Mouse (Mus musculus) spleen, adult 2 months (tissue): ENCODE measurements at regions not wholly inside any gene's neighbourhood (a gene's known extent, or its start where the extent isn't known, plus 50 kb on each side); places are given as distances from the start of the nearest gene placed in this dataset.

Experiments used
- DNase-seq, 2 experiments: peaks; one replicate each; pipeline versions ENCODE4 v3.0.0 to v3.0.0-alpha.2; 2012 to 2021; ENCODE audit warnings: low spot score in 2 of 2, low read depth in 1 of 2
- H3K27ac ChIP-seq: fragments of 200-500 bp; 2 replicates; pipeline ENCODE4 v1.5.1; 2012; ENCODE audit warnings: low read length, inconsistent platforms; ENCODE audit not compliant: insufficient read depth
- H3K27me3 ChIP-seq: fragments of 200-500 bp; 2 replicates; pipeline ENCODE4 v1.6.1; 2012; ENCODE audit warnings: mild to moderate bottlenecking, moderate library complexity, low read length, inconsistent platforms; ENCODE audit not compliant: control insufficient read depth, insufficient read depth
- H3K36me3 ChIP-seq: fragments of 200-500 bp; 2 replicates; pipeline ENCODE4 v1.6.1; 2012; ENCODE audit warnings: mild to moderate bottlenecking, low read length, inconsistent platforms; ENCODE audit not compliant: control insufficient read depth, insufficient read depth
- H3K4me1 ChIP-seq: fragments of 200-500 bp; 2 replicates; pipeline ENCODE4 v1.6.1; 2011; ENCODE audit warnings: inconsistent platforms; ENCODE audit not compliant: control insufficient read depth, insufficient read depth, insufficient read length
- H3K4me3 ChIP-seq: fragments of 200-500 bp; 2 replicates; pipeline ENCODE4 v1.5.1; 2011; ENCODE audit warnings: mild to moderate bottlenecking, inconsistent platforms; ENCODE audit not compliant: insufficient read depth, insufficient read length; ENCODE audit errors: extremely low read depth
- CTCF ChIP-seq: fragments of 200-500 bp; IDR thresholded peaks from 2 replicates; pipeline ENCODE4 v1.5.1; 2011; ENCODE audit warnings: mild to moderate bottlenecking, inconsistent platforms; ENCODE audit not compliant: insufficient read depth, insufficient read length, insufficient replicate concordance; ENCODE audit errors: extremely low read depth
- POLR2A ChIP-seq: fragments of 200-500 bp; IDR thresholded peaks from 2 replicates; pipeline ENCODE4 v1.6.1; 2011; ENCODE audit warnings: low read depth, low read length, inconsistent platforms
- WGBS: fragments of 180-500 bp; shearing (Covaris S2); methylation state at CpG from one replicate; pipeline ENCODE4 v1.1.7; 2018; 5-methylcytosine and 5-hydroxymethylcytosine counted together

DNA sequence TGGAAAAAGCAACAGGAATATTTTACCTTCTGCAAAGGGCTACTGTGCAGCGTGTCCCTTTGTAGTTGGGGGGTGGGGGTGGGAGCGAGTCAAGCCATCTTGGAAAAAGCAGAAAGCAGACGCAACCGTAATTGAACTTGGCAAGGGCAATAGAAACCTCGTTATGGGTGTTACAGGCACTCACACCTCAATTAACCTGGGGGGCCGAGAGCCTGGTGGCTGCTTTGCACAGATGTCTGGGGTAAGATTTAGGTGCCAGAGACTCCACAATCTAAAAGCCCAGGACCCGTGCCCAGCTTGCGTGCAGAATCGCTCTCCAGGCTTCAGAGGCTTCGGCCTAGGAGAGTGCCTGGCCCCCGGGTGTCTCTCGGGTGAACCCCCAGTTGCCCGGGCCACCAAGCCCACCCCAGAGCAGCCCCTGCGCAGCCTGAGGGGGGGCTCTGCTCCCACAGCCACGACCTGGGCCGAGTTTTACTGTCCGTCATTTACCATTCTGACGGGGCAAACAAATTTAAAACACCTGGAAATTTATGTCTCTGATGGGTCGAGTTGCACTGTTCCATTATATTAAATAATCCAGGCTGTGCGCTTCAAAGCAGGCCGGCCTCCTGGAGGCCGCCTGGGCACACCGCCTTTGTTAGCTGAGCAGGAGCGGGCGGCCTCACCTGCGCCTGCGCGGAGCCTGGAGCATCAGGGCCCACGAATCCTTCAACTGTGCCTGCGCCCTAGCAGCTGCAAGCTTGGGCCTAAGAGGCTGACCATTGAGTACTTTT is 212.4 kb downstream of the Srbd1 start:
- WGBS = 92% methylated on average over 30 of the region's 30 CpGs
- DNase-seq = no peak
- H3K27ac ChIP-seq = no peak overlapping the region
- no peaks in the 10 kb centered on the region for H3K36me3 ChIP-seq
- TF ChIP-seq CTCF (no peak), POLR2A (no peak)
- H3K27me3 ChIP-seq = no peaks in the 10 kb centered on the region
- H3K4me3 ChIP-seq = no peak overlapping the region
- H3K4me1 ChIP-seq = no peaks in the 10 kb centered on the region

DNA sequence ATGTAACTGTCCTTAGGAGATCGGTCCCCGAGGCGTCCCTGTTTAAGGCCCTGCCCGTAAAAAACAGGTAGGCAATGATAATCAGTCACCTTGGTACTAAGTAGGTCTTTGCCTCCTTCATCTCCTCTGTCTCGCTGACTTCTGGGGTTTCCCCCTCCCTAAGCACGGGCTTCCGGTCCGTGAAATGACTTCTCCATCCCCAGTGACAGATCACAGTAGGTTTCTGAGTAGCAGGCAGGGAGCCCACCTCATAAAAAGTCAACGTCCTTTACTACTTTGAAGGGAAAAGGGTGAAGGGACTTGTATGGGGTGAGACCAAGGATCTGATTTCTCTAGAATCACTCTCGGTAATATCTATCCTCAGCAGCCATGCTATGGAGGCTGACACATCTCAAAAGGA is 213.0 kb downstream of the Srbd1 start:
- Histone ChIP-seq H3K27ac (no peak overlapping the region), H3K4me3 (no peak overlapping the region), H3K4me1 (no peaks in the 10 kb centered on the region), H3K36me3 (no peaks in the 10 kb centered on the region), H3K27me3 (no peaks in the 10 kb centered on the region)
- DNase-seq = no peak
- WGBS = 78% methylated on average over 10 of the region's 10 CpGs
- TF ChIP-seq CTCF = no peak
- no peak for TF ChIP-seq POLR2A

DNA sequence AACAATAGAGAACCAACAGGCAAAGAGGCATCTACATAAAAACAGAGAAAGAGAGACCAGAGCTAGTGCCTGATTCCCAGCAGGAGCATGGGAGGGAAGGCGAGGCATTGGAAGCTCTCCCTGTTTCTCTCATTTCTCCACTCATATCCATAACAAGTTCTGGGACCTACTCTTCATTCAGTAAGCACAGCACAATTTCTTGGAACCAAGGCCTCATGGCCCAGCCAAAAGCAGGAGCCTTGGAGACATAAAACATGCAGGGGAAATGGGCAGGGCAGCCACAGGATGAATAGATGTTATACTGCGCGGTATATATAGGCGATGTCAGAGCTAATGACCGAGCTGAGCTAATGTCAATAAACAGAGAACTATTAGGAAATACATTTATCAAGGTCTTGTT is 214.2 kb downstream of the Srbd1 start:
- 90% methylated on average over 5 of the region's 5 CpGs for WGBS
- Histone ChIP-seq H3K4me3 (no peak overlapping the region), H3K27me3 (no peaks in the 10 kb centered on the region), H3K27ac (no peak overlapping the region), H3K4me1 (no peaks in the 10 kb centered on the region), H3K36me3 (no peaks in the 10 kb centered on the region)
- no peak for TF ChIP-seq POLR2A
- no peak for TF ChIP-seq CTCF
- no peak for DNase-seq

DNA sequence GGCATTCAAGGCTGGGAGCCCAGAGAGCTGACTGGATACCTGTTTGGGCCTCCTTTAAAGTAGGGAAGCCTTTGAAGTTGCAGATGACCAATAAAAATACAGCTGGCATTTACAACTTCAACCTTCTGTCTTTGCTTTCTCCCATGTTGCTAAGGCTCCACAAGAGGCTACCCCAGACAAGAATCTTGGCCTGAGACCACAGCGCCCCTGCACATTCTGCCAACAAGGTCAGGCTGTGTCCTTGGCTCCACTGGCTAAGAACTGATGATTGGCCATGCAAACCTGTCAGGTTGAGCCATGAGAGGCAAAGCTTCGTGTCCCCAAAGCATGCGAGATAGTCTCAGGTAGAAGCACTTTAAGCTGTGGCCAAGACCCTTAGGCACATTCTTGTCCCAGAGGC is 214.6 kb downstream of the Srbd1 start:
- Histone ChIP-seq H3K4me1 (no peaks in the 10 kb centered on the region), H3K4me3 (no peak overlapping the region), H3K27ac (no peak overlapping the region), H3K27me3 (no peaks in the 10 kb centered on the region), H3K36me3 (no peaks in the 10 kb centered on the region)
- no peak for TF ChIP-seq CTCF
- no peak for TF ChIP-seq POLR2A
- DNase-seq = no peak
- WGBS = 90% methylated on average over 3 of the region's 3 CpGs

DNA sequence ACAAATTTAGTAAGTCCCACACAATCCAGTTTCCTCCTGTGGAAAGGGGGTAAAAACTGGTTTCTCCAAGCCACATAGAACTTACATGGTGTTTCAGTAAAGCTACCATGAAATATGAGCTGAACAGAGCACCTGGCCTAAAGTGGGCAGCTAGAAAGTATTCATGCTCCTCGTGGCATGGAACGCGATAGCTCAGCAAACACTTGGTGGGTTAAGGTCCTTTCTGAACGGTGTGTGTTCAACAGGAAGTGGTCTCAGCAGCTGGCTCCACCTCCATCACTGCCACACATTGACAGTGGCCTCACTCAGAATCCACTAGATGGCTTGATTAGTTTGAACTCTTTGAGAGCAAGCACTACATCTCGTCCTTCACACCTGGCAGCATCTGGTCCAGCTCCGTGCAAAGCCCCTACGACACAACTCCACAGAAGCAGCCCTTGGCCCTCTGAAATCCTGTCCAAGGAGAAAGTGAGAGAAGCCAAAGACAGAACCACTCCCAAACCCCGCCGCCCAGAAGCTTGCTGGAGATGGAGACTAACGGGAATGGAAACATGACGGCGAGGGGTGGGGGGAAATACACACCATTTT is 215.2 kb downstream of the Srbd1 start:
- no peak for DNase-seq
- Histone ChIP-seq H3K27me3 (no peaks in the 10 kb centered on the region), H3K27ac (no peak overlapping the region), H3K4me3 (no peak overlapping the region), H3K36me3 (no peaks in the 10 kb centered on the region), H3K4me1 (no peaks in the 10 kb centered on the region)
- TF ChIP-seq CTCF = no peak
- no peak for TF ChIP-seq POLR2A
- 73% methylated on average over 12 of the region's 12 CpGs for WGBS

DNA sequence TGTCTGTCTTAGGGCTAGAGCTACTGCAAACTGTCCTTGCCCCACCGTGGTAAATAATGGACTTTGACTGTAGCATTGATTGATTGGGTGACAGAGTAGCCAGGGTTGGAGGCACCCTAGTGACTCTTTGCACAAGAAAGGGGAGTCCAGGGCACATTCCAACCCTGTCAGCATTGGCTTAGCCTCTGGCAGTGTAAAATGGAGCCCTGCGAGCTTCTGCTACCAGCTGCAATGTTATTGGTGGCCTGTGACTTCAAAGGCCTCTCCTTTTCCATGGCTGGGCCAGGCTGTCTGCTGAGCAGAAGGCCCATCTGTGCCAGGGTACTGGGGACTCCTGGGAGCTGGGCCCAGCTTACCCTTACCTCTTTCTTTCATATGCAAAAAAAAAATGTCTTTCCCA is 216.4 kb downstream of the Srbd1 start:
- Histone ChIP-seq H3K4me3 (no peak overlapping the region), H3K4me1 (no peaks in the 10 kb centered on the region), H3K36me3 (no peaks in the 10 kb centered on the region), H3K27ac (no peak overlapping the region), H3K27me3 (no peaks in the 10 kb centered on the region)
- WGBS = 85% methylated on average over 2 of the region's 2 CpGs
- TF ChIP-seq POLR2A = no peak
- TF ChIP-seq CTCF = no peak
- no peak for DNase-seq

DNA sequence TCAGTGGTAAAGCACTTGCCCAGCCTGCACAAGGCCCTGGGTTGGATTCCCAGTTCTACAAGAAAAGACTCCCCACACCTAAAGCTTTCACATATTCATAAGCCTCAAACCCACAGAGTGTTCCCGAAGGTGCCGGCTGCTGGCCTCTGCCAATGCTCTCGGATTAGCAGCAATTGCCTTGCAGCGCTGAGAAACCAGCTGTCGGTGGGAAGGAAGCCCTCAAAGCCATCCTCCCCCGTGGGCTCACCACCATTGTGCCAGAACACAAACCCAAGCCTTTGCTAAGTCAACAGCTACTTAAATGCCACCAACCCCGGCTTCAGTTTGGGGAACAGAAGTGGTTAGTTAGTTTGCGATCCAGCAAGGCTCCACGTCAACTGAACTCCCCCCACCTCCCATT is 217.7 kb downstream of the Srbd1 start:
- Histone ChIP-seq H3K27me3 (no peaks in the 10 kb centered on the region), H3K36me3 (no peaks in the 10 kb centered on the region), H3K27ac (no peak overlapping the region), H3K4me3 (no peak overlapping the region), H3K4me1 (no peaks in the 10 kb centered on the region)
- TF ChIP-seq CTCF (no peak), POLR2A (no peak)
- DNase-seq = no peak
- 80% methylated on average over 9 of the region's 9 CpGs for WGBS
